Mouse (Mus musculus): ENCODE measurements at regions not wholly inside any gene's neighbourhood (a gene's known extent, or its start where the extent isn't known, plus 50 kb on each side); places are given as distances from the start of the nearest gene placed in this dataset.

GRCm38 (mm10) chr1:120761364-120761763, 159.1 kb downstream of the En1 start:
- DNase-seq, result no peak

- DNase-seq, result no peak
These were observed 160.3 kb downstream of the En1 start for GRCm38 (mm10) chr1:120762498-120762897.

DNA sequence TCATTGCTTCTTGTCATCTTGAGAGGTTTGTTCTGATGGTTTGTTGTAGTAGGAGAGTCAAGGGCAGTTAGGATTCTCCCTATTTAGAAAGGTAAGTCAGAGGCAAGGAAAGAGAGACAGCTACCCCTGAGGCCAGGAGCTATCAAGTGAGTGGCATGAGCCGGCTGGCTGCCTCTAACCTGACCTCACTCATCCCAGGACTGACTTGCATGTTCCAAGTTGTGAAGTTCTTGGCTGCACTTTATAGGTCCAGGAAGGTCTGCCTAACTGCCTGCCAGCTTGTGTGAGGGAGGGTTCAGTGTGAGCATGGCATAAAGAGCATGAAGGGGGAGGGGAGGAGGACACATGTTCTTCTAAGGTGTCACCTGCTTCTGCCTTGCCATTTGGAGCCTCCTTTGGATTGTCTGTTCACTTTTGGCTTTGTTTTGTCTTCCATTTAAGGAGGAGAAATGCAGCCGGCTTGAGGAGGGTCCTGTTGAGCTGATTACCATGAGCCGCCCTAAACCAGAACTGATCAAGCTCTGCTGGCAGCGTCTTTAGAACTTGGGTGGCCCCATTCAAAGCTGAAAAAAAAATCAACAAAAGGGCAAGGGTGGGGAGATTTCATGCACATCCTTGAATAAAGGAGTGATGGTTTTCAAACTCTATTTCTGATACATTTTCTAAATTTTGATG, 160.8 kb downstream of the En1 start:
- DNase-seq, result peak; percentile 21

- DNase-seq, result no peak
These were observed 164.8 kb downstream of the En1 start for GRCm38 (mm10) chr1:120767054-120767453.

GRCm38 (mm10) chr1:120771269-120771668, 169.1 kb downstream of the En1 start:
- no peak for DNase-seq

GRCm38 (mm10) chr1:120776906-120777305, 174.7 kb downstream of the En1 start:
- no peak for DNase-seq

DNA sequence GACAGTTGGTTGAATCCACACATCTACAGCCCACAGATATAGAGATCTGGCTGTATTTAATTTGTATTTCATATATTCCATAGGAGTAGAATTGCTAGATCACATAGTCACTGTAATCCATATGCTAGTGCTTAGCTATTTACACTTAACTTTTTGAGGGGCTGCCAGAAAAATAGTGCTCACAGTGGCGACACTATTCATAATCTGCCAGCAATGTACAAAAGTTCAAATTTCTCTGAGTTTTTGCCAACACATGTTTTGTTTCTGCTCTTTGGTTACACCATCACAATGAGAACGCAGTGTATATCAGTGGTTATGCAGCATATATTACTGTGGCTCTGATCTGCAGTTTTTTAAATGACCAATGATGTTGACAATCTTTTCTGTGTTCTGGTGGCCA, 175.2 kb downstream of the En1 start:
- DNase-seq, result no peak

DNA sequence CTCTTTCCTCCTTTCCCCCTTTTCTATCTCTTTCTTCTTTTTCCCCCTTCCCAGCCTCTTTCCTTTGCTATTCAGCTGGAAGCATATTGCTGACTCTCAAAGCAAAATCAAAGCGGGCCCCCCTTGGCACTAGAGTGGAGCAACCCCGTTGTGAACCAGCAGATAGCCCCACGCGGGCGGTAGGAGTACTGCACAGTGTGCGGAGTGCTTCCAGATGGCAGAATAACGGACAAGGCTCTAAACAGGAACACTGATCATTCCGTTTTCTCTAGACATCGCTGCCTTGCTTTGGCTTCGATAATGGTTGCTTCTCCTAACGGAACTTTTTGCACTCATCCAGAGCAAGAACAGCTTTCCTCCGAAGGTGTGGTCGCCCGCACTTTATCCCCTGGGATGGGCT, 193.0 kb downstream of the En1 start:
- peak; percentile 42 for DNase-seq

- DNase-seq, result no peak
These were observed 199.2 kb downstream of the En1 start for GRCm38 (mm10) chr1:120801248-120801979.

GRCm38 (mm10) chr1:120801980-120802364, 199.8 kb downstream of the En1 start:
- DNase-seq, result no peak

DNA sequence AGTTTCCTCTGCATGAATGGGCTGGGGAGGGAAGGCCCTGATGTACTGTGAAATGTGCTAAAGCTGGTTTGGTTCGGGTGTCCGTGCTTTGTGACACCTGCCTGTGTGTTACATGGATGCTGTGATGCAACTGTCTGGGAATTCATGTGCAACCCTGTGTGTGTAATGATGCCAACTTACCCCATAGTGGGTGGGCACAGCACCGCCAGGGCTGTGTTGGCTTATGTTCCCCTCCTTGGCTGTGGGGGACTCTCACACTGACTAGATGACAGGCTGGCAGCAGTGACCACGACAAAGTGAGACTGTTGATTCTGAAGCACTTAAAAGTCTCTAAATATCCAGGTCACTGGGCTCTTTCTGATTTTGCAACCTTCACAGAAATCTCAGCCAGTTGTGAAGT, 212.2 kb downstream of the En1 start:
- DNase-seq, result no peak

- peak; percentile 24 for DNase-seq
These were observed 214.1 kb downstream of the En1 start for GRCm38 (mm10) chr1:120816237-120816820.

- DNase-seq, result no peak
These were observed 215.3 kb downstream of the En1 start for GRCm38 (mm10) chr1:120817563-120817962.

GRCm38 (mm10) chr1:120831975-120832374, 229.8 kb downstream of the En1 start:
- no peak for DNase-seq

DNA sequence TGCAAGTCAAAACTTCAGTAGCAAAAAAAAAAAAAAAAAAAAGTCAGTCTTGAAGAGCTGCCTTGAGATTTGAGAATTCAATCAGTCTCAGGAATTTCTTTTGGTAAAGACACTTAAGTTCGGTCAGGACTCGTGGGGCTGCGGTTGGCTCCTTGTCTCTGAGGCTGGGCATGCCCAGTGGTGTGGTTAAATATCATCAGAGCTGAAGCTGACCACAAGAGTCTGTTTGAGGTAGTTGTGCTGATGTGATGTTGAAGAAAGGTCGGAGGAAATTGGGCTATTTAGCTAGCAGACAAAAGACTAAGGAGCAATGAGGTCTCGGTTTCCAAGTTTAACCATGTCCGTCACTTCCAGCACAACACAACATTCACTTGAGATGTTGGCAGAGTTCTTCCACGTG, 240.4 kb downstream of the En1 start:
- DNase-seq, result no peak

GRCm38 (mm10) chr1:120846146-120846545, 243.9 kb downstream of the En1 start:
- no peak for DNase-seq

GRCm38 (mm10) chr1:120851860-120852503, 249.8 kb downstream of the En1 start:
- peak; percentile 5 for DNase-seq

DNA sequence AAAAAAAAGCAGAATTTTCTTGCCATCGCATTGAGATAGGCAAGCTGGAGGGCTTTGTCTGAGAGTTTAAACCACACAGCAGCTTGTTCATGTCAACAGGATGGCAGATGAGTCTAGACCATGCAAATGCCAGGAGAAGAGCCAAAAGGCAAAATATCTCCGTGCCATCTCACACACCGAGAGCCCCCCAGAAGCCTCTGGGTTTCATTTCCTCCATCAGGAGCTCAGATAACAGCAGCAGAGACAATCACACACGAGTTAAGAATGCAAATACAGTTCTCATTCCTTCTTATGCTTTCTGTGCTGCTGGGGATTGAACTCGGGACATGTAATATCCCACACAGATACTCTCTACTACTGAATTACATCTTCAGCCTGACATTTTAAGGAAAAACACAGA, 255.3 kb downstream of the En1 start:
- no peak for DNase-seq

- DNase-seq, result no peak
These were observed 257.3 kb downstream of the En1 start for GRCm38 (mm10) chr1:120859546-120859945.

DNA sequence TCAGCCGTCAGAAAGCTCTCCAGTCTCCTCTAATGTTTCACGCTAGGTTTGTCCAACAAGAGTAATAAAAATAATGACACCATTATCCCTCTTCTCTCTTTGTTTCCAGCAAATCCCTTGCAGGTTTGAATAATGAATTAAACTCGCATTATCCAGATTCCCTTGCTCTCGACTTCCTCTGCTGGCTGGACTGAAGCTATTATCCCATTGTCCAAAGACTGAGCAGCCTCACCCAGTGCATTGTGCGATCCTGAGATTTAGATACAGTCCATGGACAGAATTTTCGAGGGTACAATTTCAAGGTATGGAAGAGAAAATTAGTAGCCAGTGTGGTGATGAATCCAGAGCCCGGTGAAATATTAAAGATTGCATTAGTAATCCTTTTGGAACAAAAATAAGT, 270.3 kb downstream of the En1 start:
- DNase-seq, result no peak

DNA sequence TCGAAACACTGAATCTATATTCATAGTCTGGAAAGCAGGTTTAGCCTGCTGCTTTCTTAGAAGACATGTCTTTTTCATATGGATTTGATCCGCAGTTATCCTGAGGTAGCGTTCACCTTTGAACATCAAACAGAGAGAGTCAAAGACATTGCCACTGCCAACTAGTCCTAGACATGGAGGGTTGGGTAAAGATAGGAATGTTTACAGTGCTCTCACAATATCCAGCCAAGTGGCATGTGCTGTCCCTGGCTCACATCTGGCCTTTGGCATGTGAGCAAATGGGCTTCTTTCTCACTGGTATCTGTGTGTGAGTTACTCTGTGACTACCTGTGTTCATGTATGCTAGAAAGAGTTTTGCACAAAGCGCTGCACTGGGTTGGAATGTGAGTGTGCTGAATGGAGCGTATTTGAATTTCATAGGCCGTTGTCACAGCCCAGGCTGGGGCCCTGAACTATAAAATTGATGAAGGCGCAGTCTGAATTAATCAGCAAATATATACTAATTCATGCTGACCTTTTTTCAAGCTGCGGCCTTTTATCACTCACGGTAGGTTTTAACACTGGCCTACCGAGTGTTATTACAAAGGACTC, 280.8 kb downstream of the En1 start:
- DNase-seq, result no peak

GRCm38 (mm10) chr1:120883632-120884031, 281.4 kb downstream of the En1 start:
- no peak for DNase-seq

- DNase-seq, result no peak
These were observed 308.6 kb downstream of the En1 start for GRCm38 (mm10) chr1:120910801-120911200.

Data from heart, postnatal 4 days (tissue).